Mouse (Mus musculus) CH12.LX (cell line): ENCODE measurements at regions not wholly inside any gene's neighbourhood (a gene's known extent, or its start where the extent isn't known, plus 50 kb on each side); places are given as distances from the start of the nearest gene placed in this dataset.

ENCODE experiments used
- CTCF ChIP-seq, 2 experiments: IDR thresholded peaks in 1 of 2; conservative IDR thresholded peaks in 1 of 2; 2 replicates each; pipeline ENCODE4 v1.5.1; 2011 to 2012; ENCODE audit warnings: low read depth in 2 of 2, low read length in 2 of 2, improper control_type of control experiment in 1 of 2, inconsistent platforms in 1 of 2, mild to moderate bottlenecking in 1 of 2, moderate library complexity in 1 of 2
- USF1 ChIP-seq: IDR thresholded peaks from 2 replicates; pipeline ENCODE4 v1.6.1; 2014; ENCODE audit warnings: low read depth, mild to moderate bottlenecking, inconsistent platforms, low read length, improper control_type of control experiment

DNA sequence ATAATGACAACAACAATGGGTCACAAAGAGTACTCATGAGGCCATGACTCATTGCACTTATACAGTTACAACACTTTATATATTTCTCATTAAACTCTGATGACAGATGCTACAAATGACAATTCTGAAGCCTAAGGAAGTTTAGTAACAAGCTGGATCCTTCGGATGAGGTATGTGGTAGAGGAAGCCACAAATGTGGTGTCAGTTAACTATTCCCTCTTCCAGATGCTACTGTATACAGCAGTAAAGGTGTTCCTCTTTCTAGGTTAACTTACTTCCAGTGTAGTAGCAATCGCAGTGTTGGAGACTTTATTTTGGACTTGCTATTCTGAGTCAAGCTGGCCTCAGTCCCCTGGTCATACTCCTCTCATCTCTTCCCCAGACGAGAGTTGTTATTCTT, 580.1 kb downstream of the Lmo4 start:
- TF ChIP-seq CTCF (conservative IDR thresholded peaks at IDR 0.05 in 1 of 2, IDR thresholded peaks at IDR 0.05 in 1 of 2; ENCODE audit: low read depth in 2 of 2, low read length in 2 of 2) (no peak), USF1 (no peak)
